16 mouse cellular contexts compared by ENCODE assay signal in genomic region chr13:50211842-50212241, GRCm38 (mm10). TPM values are rescaled to one million over a fixed set of nuclear protein-coding genes. Genes with fewer than 3 reads are reported as not detected.
DNase-seq lines count a peak whose midpoint lies in the region; ATAC-seq and TF ChIP-seq lines count a peak whose summit lies in the region.
"Not testable (repeated sequence)": the region's sequence is repeated elsewhere in the genome, so short reads cannot be mapped to it uniquely, and the experiment has no call there.
"Had no signal": no experiment of that assay in that cellular context is flagged by ENCODE, and none has a peak within 500 bp of the region (broad histone marks: within the 10 kb centered on the region; RNA-seq: fewer than 3 reads in every experiment).

No protein-coding gene starts in this region.

- H3K36me3 ChIP-seq in ES-E14 (ENCODE audit: control insufficient read depth, insufficient read depth, low read length, poor library complexity, severe bottlenecking); midbrain, embryonic 14.5 days (ENCODE audit: control insufficient read depth, insufficient read depth, low read length): not testable (repeated sequence)

- H3K9me3 ChIP-seq in ES-E14 (ENCODE audit: control insufficient read depth, insufficient read depth, low read depth, low read length); midbrain, embryonic 14.5 days (ENCODE audit: control insufficient read depth, low read length): not testable (repeated sequence)

- not testable (repeated sequence) for ATAC-seq in midbrain, embryonic 14.5 days (ENCODE audit: low FRiP score, low TSS enrichment)

- H3K4me3 ChIP-seq in ES-E14 (ENCODE audit: insufficient read depth in 1 of 2, low read depth in 1 of 2, low read length in 2 of 2, poor library complexity in 1 of 2, severe bottlenecking in 1 of 2); midbrain, embryonic 14.5 days (replicated peaks; ENCODE audit: low read depth, low read length): not testable (repeated sequence)

- in situ Hi-C loops in ES-E14 (cut with MboI; ENCODE audit: low sequenced_read_pairs in 2 of 2, unreplicated experiment in 2 of 2): not testable (repeated sequence)

- WGBS in midbrain, embryonic 14.5 days: 0% methylated on average over 1 of the region's 1 CpGs

- not testable (repeated sequence) for TF ChIP-seq POLR2A in brain, embryonic 14.5 days (IDR thresholded peaks at IDR 0.05; ENCODE audit: borderline replicate concordance, extremely low read depth, insufficient read depth, insufficient read length, poor library complexity, severe bottlenecking)

- not testable (repeated sequence) for H3K9ac ChIP-seq in ES-E14 (ENCODE audit: insufficient read depth, low read depth, low read length, poor library complexity, severe bottlenecking); midbrain, embryonic 14.5 days (replicated peaks; ENCODE audit: low read length)

- intact Hi-C loops in left cerebral cortex, postnatal 14 days (cut with DNase I): not testable (repeated sequence)

- DNase-seq in ES-E14 (ENCODE audit: low read depth, low spot score): not testable (repeated sequence)
- DNase-seq in brain, embryonic 14.5 days (ENCODE audit: low read depth): peak; percentile 37
- DNase-seq in embryo, embryonic 11 days: peak; percentile 23
- DNase-seq in heart, adult 8-10 months (ENCODE audit: low spot score): peak; percentile 11
- peak; percentile 13 to 25 for DNase-seq in kidney, adult 8-10 months
- DNase-seq in left cerebral cortex, postnatal 14 days (ENCODE audit: low spot score in 2 of 2): peak; percentile 7 to 34
- DNase-seq in midbrain, embryonic 14.5 days: peak; percentile 55
- DNase-seq in testis, postnatal 10 days (ENCODE audit: low spot score): peak; percentile 47

- H3K4me1 ChIP-seq in ES-E14 (ENCODE audit: control insufficient read depth in 2 of 2, insufficient read depth in 2 of 2, low read length in 2 of 2, poor library complexity in 1 of 2); midbrain, embryonic 14.5 days (ENCODE audit: control insufficient read depth, insufficient read depth, low read length): not testable (repeated sequence)

- H3K4me2 ChIP-seq in midbrain, embryonic 14.5 days (ENCODE audit: low read length): not testable (repeated sequence)

- not testable (repeated sequence) for TF ChIP-seq CTCF in brain, embryonic 14.5 days (IDR thresholded peaks at IDR 0.05; ENCODE audit: borderline replicate concordance, extremely low read depth, insufficient read depth, insufficient read length)

- H3K27me3 ChIP-seq in midbrain, embryonic 14.5 days (ENCODE audit: control insufficient read depth, insufficient read depth, low read length): not testable (repeated sequence)

- not testable (repeated sequence) for H3K27ac ChIP-seq in ES-E14 (ENCODE audit: insufficient read depth, low read depth, low read length, poor library complexity, severe bottlenecking); midbrain, embryonic 14.5 days (replicated peaks; ENCODE audit: low read depth, low read length)

TF ChIP-seq in ES-E14, 5 proteins besides CTCF, POLR2A, EP300 and RAD21:
- TF ChIP-seq ZC3H11A (IDR thresholded peaks at IDR 0.05; ENCODE audit: borderline replicate concordance, low read depth, low read length): peak; percentile 46; the same call in 1 of the 2 replicates

RNA-seq across cellular contexts. Expression of gene Gm906, which starts 38.3 kb away (rescaled TPM):
- total RNA-seq in ES-E14 (2012; rRNA removed): 0.09 and 0.74 TPM in 2 replicates
- not detected in 2 replicates for polyA plus RNA-seq in brain, embryonic 14.5 days (2012; rRNA removed)
- total RNA-seq in heart, adult 8-10 months (2022): not detected
- not detected for total RNA-seq in left cerebral cortex, postnatal 14 days (2021)
- polyA plus RNA-seq in midbrain, embryonic 14.5 days (2014; fragmentation: Nextera tagmentation; extraction: Ambion mirVana): not detected in 2 replicates
- total RNA-seq: adrenal gland, adult 18-20 months; hematopoietic stem cell, adult 5-6 weeks had no signal
- polyA plus RNA-seq: forebrain, embryonic 13.5 days; gonadal fat pad, adult 2 months; large intestine, adult 2 months; limb, embryonic 15.5 days; myocyte; stomach, embryonic 14.5 days had no signal
